Mouse (Mus musculus): ENCODE data around the gene Sae1. TPM values are rescaled to one million over a fixed set of nuclear protein-coding genes. Genes with fewer than 3 reads are reported as not detected.

Sae1 gene
- polyA plus RNA-seq, 1 experiment from 2014 or later: 310 TPM

DNA sequence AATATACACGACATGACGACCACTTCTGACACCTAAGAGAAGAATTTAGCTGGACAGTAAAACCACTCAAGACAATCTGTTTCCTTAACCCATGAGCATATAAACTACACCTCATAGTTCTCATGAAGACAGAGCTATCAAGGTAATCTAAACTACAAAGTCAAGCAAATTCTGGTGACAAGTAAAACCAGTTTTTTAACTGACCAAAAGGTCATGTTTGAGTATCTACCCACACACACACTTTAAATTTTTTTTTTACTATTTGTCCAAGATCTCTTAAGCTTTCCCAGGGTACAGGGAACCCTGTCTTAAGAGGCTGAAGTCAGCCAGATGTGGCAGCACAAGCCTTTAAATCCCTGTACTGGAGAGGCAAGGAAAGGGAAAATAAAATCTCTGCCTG is 18.8 kb downstream of the Sae1 start:
- 58% methylated on average over 2 of the region's 2 CpGs for WGBS
- Histone ChIP-seq H3K9me3 (ENCODE audit: control insufficient read depth, low read length) (no peaks in the 10 kb centered on the region), H3K27ac (ENCODE audit: low read length) (peak overlapping the region; percentile 45; the same call in 1 of the 2 replicates), H3K36me3 (ENCODE audit: control insufficient read depth, insufficient read depth, low read length) (peaks cover 30% of the 10 kb centered on the region), H3K4me2 (ENCODE audit: low read depth, low read length) (no peak overlapping the region), H3K9ac (ENCODE audit: low read length) (no peak overlapping the region), H3K4me3 (ENCODE audit: low read length) (no peak overlapping the region), H3K27me3 (ENCODE audit: control insufficient read depth, insufficient read depth, low read depth, low read length) (no peaks in the 10 kb centered on the region), H3K4me1 (replicated peaks; ENCODE audit: control insufficient read depth, insufficient read depth, low read length) (peaks cover 22% of the 10 kb centered on the region)
- peak; percentile 69 for ATAC-seq (ENCODE audit: low read depth)

DNA sequence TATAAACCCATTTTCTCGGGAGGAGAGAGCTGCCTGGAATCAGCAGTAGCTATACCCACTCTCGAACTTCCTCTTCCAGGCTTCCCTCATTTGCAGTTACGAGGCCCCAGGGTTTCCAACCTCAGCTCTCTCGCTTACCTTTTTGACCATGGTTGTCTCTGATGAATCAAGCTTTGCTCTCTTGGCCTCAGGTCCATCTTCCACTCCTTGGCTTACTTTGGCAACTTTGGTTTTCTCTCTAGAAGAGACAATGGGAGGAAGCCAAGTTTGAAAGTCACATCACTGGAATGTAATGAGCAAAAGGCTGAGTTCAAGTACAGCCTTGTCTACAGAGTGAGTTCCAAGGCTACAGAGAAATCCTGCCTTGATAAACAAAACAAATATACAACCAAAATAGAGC is 20.9 kb downstream of the Sae1 start:
- H3K4me1 ChIP-seq (replicated peaks; ENCODE audit: control insufficient read depth, insufficient read depth, low read length): peaks cover 22% of the 10 kb centered on the region
- no peak overlapping the region for H3K4me2 ChIP-seq (ENCODE audit: low read depth, low read length)
- peaks cover 36% of the 10 kb centered on the region for H3K36me3 ChIP-seq (ENCODE audit: control insufficient read depth, insufficient read depth, low read length)
- no peaks in the 10 kb centered on the region for H3K27me3 ChIP-seq (ENCODE audit: control insufficient read depth, insufficient read depth, low read depth, low read length)
- 70% methylated on average over 4 of the region's 4 CpGs for WGBS
- no peak overlapping the region for H3K9ac ChIP-seq (ENCODE audit: low read length)
- H3K9me3 ChIP-seq (ENCODE audit: control insufficient read depth, low read length): no peaks in the 10 kb centered on the region
- ATAC-seq (ENCODE audit: low read depth): no peak
- H3K4me3 ChIP-seq (ENCODE audit: low read length): no peak overlapping the region
- H3K27ac ChIP-seq (ENCODE audit: low read length): peak overlapping the region; percentile 21; the same call in 1 of the 2 replicates

- 65% methylated on average over 10 of the region's 10 CpGs for WGBS
- Histone ChIP-seq H3K27me3 (ENCODE audit: control insufficient read depth, insufficient read depth, low read depth, low read length) (no peaks in the 10 kb centered on the region), H3K9ac (ENCODE audit: low read length) (0 out of 2 replicates have a peak overlapping the region, but pooled peaks have one; percentile 11), H3K36me3 (ENCODE audit: control insufficient read depth, insufficient read depth, low read length) (peaks cover 36% of the 10 kb centered on the region), H3K4me2 (ENCODE audit: low read depth, low read length) (no peak overlapping the region), H3K4me3 (ENCODE audit: low read length) (no peak overlapping the region), H3K27ac (ENCODE audit: low read length) (peak overlapping the region; percentile 15; the same call in 1 of the 2 replicates), H3K9me3 (ENCODE audit: control insufficient read depth, low read length) (no peaks in the 10 kb centered on the region), H3K4me1 (replicated peaks; ENCODE audit: control insufficient read depth, insufficient read depth, low read length) (peaks cover 22% of the 10 kb centered on the region)
- ATAC-seq (ENCODE audit: low read depth): no peak
Observed at GRCm38 (mm10) chr7:16366133-16366646, 21.4 kb downstream of the Sae1 start.

GRCm38 (mm10) chr7:16364901-16365500 is 22.6 kb downstream of the Sae1 start:
- ATAC-seq (ENCODE audit: low read depth): no peak
- H3K4me2 ChIP-seq (ENCODE audit: low read depth, low read length): no peak overlapping the region
- no peak overlapping the region for H3K9ac ChIP-seq (ENCODE audit: low read length)
- no peaks in the 10 kb centered on the region for H3K27me3 ChIP-seq (ENCODE audit: control insufficient read depth, insufficient read depth, low read depth, low read length)
- peaks cover 22% of the 10 kb centered on the region for H3K4me1 ChIP-seq (replicated peaks; ENCODE audit: control insufficient read depth, insufficient read depth, low read length)
- H3K36me3 ChIP-seq (ENCODE audit: control insufficient read depth, insufficient read depth, low read length): peaks cover 32% of the 10 kb centered on the region
- H3K9me3 ChIP-seq (ENCODE audit: control insufficient read depth, low read length): no peaks in the 10 kb centered on the region
- H3K27ac ChIP-seq (ENCODE audit: low read length): peak overlapping the region; percentile 38
- 65% methylated on average over 4 of the region's 4 CpGs for WGBS
- H3K4me3 ChIP-seq (ENCODE audit: low read length): no peak overlapping the region

DNA sequence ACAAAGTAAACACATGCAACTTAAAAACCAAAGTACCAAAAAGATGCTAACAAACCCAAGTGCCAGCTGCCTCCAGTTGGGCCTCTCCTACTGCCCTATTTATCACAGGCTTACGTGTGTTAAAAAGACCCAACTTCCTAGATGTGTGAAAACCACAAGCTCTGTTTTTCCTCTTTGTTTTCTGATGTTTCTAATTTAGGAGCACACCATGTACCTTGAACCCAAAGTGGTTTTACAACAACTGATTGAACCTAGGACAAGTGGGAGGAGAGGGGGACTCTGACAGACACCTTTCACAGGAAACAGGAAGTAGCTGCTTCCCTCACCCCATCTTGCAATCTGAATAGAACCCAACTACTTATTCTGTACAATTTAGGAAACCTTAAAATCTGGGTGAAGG is 23.3 kb downstream of the Sae1 start:
- H3K27ac ChIP-seq (ENCODE audit: low read length): no peak overlapping the region; the same call in 1 of the 2 replicates

DNA sequence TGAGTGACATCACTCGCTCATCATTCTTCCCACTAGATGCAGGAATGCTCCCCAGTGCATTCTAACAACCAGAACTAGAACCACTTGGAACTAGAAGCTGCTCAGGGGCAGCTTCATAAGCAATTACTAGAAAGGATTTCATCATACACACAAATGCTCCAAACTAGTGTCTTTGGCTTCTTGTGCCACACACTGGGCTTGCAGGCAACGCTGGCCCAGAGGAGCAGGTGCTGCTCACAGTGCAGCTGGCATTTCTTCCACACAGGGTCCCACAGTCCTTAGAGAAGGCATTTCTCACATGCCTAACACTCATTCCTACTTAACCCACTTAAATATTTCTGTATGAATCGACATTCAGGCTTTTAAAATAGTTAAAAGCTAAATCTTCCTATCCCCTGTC is 30.0 kb downstream of the Sae1 start:
- Histone ChIP-seq H3K4me2 (ENCODE audit: low read depth, low read length) (no peak overlapping the region), H3K36me3 (ENCODE audit: control insufficient read depth, insufficient read depth, low read length) (peaks cover 31% of the 10 kb centered on the region), H3K27ac (ENCODE audit: low read length) (no peak overlapping the region), H3K4me3 (ENCODE audit: low read length) (no peak overlapping the region), H3K4me1 (replicated peaks; ENCODE audit: control insufficient read depth, insufficient read depth, low read length) (no peaks in the 10 kb centered on the region; the same call in 1 of the 2 replicates), H3K27me3 (ENCODE audit: control insufficient read depth, insufficient read depth, low read depth, low read length) (no peaks in the 10 kb centered on the region), H3K9ac (ENCODE audit: low read length) (no peak overlapping the region), H3K9me3 (ENCODE audit: control insufficient read depth, low read length) (no peaks in the 10 kb centered on the region)
- ATAC-seq (ENCODE audit: low read depth): no peak
- 90% methylated on average over 3 of the region's 3 CpGs for WGBS

More for the DNA sequence above, 23.3 kb downstream of the Sae1 start:
- H3K27me3 ChIP-seq (ENCODE audit: control insufficient read depth, insufficient read depth, low read depth, low read length): no peaks in the 10 kb centered on the region
- no peak overlapping the region for H3K9ac ChIP-seq (ENCODE audit: low read length)
- H3K36me3 ChIP-seq (ENCODE audit: control insufficient read depth, insufficient read depth, low read length): peaks cover 32% of the 10 kb centered on the region
- 79% methylated on average over 1 of the region's 1 CpGs for WGBS
- H3K9me3 ChIP-seq (ENCODE audit: control insufficient read depth, low read length): no peaks in the 10 kb centered on the region
- peaks cover 20% of the 10 kb centered on the region for H3K4me1 ChIP-seq (replicated peaks; ENCODE audit: control insufficient read depth, insufficient read depth, low read length)
- H3K4me2 ChIP-seq (ENCODE audit: low read depth, low read length): no peak overlapping the region
- no peak overlapping the region for H3K4me3 ChIP-seq (ENCODE audit: low read length)
- no peak for ATAC-seq (ENCODE audit: low read depth)

- H3K9ac ChIP-seq (ENCODE audit: low read length): no peak overlapping the region
- no peak overlapping the region for H3K4me3 ChIP-seq (ENCODE audit: low read length)
- H3K27me3 ChIP-seq (ENCODE audit: control insufficient read depth, insufficient read depth, low read depth, low read length): no peaks in the 10 kb centered on the region
- H3K4me2 ChIP-seq (ENCODE audit: low read depth, low read length): no peak overlapping the region
- H3K27ac ChIP-seq (ENCODE audit: low read length): peak overlapping the region; percentile 20; the same call in 1 of the 2 replicates
- WGBS: 56% methylated on average over 3 of the region's 3 CpGs
- H3K4me1 ChIP-seq (replicated peaks; ENCODE audit: control insufficient read depth, insufficient read depth, low read length): no peaks in the 10 kb centered on the region; the same call in 1 of the 2 replicates
- H3K36me3 ChIP-seq (ENCODE audit: control insufficient read depth, insufficient read depth, low read length): peaks cover 32% of the 10 kb centered on the region
- no peaks in the 10 kb centered on the region for H3K9me3 ChIP-seq (ENCODE audit: control insufficient read depth, low read length)
- ATAC-seq (ENCODE audit: low read depth): 0 out of 2 replicates have a peak, but pooled peaks have one; percentile 26
Observed at GRCm38 (mm10) chr7:16355854-16356594, 31.6 kb downstream of the Sae1 start.

DNA sequence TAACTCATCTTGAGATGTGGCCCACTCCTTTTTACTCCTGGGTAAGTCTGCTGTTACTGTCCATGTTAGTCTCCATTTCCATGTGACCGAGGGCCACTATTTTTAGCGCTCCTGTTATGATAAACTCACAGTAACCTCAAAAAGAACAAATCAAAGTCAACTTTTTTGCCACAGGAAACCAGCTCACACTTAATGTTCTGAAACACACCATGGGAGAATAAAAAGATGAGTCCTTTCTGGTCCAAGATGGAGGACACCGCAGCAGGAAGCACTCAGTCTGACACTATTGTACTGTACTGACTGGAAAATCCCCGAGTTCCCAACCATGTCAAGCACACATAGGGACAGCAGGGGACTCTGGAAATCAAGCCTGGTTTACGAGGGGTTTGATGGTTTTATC is 37.6 kb downstream of the Sae1 start:
- Histone ChIP-seq H3K9ac (ENCODE audit: low read length) (no peak overlapping the region), H3K27me3 (ENCODE audit: control insufficient read depth, insufficient read depth, low read depth, low read length) (no peaks in the 10 kb centered on the region), H3K4me2 (ENCODE audit: low read depth, low read length) (no peak overlapping the region), H3K4me3 (ENCODE audit: low read length) (no peak overlapping the region), H3K9me3 (ENCODE audit: control insufficient read depth, low read length) (no peaks in the 10 kb centered on the region), H3K36me3 (ENCODE audit: control insufficient read depth, insufficient read depth, low read length) (peaks cover 16% of the 10 kb centered on the region), H3K27ac (ENCODE audit: low read length) (no peak overlapping the region), H3K4me1 (replicated peaks; ENCODE audit: control insufficient read depth, insufficient read depth, low read length) (no peaks in the 10 kb centered on the region)
- WGBS: 72% methylated on average over 5 of the region's 5 CpGs
- no peak for ATAC-seq (ENCODE audit: low read depth)

GRCm38 (mm10) chr7:16345297-16345696 is 42.3 kb downstream of the Sae1 start:
- whole genome bisulfite sequencing: 82% methylated on average over 4 of the region's 4 CpGs
- no peaks in the 10 kb centered on the region for H3K27me3 ChIP-seq (ENCODE audit: control insufficient read depth, insufficient read depth, low read depth, low read length)
- no peaks in the 10 kb centered on the region for H3K4me1 ChIP-seq (replicated peaks; ENCODE audit: control insufficient read depth, insufficient read depth, low read length)
- no peak overlapping the region for H3K4me2 ChIP-seq (ENCODE audit: low read depth, low read length)
- no peak overlapping the region for H3K9ac ChIP-seq (ENCODE audit: low read length)
- H3K36me3 ChIP-seq (ENCODE audit: control insufficient read depth, insufficient read depth, low read length): peaks cover 9% of the 10 kb centered on the region; the same call in 1 of the 2 replicates
- H3K4me3 ChIP-seq (ENCODE audit: low read length): no peak overlapping the region
- no peak overlapping the region for H3K27ac ChIP-seq (ENCODE audit: low read length)
- ATAC-seq (ENCODE audit: low read depth): no peak
- no peaks in the 10 kb centered on the region for H3K9me3 ChIP-seq (ENCODE audit: control insufficient read depth, low read length)
